Mouse (Mus musculus): ENCODE data around the gene 1810037I17Rik. TPM values are rescaled to one million over a fixed set of nuclear protein-coding genes. Genes with fewer than 3 reads are reported as not detected.

The 1810037I17Rik gene
- polyA plus RNA-seq, 1 experiment from 2014 or later = 90.4 TPM

GRCm38 (mm10) chr3:122943387-122943890 lies 19.4 kb downstream of the 1810037I17Rik start:
- no peak overlapping the region for H3K9ac ChIP-seq (replicated peaks)
- H3K4me2 ChIP-seq = no peak overlapping the region
- WGBS = 80% methylated on average over 6 of the region's 6 CpGs
- H3K27ac ChIP-seq (replicated peaks) = no peak overlapping the region
- ATAC-seq (ENCODE audit: low FRiP score) = no peak
- H3K9me3 ChIP-seq (replicated peaks) = no peaks in the 10 kb centered on the region
- no peak overlapping the region for H3K4me3 ChIP-seq (replicated peaks)
- peaks cover 3% of the 10 kb centered on the region; the same call in 1 of the 2 replicates for H3K36me3 ChIP-seq
- H3K27me3 ChIP-seq (replicated peaks) = no peaks in the 10 kb centered on the region
- no peaks in the 10 kb centered on the region for H3K4me1 ChIP-seq

GRCm38 (mm10) chr3:122950129-122950528 lies 26.1 kb downstream of the 1810037I17Rik start:
- WGBS = 86% methylated on average over 2 of the region's 2 CpGs
- Histone ChIP-seq H3K4me3 (replicated peaks) (no peak overlapping the region), H3K27me3 (replicated peaks) (no peaks in the 10 kb centered on the region), H3K4me1 (no peaks in the 10 kb centered on the region), H3K9ac (replicated peaks) (no peak overlapping the region), H3K27ac (replicated peaks) (no peak overlapping the region), H3K4me2 (no peak overlapping the region), H3K9me3 (replicated peaks) (no peaks in the 10 kb centered on the region), H3K36me3 (peaks cover 21% of the 10 kb centered on the region)
- no peak for ATAC-seq (ENCODE audit: low FRiP score)

GRCm38 (mm10) chr3:122964301-122964700 lies 40.3 kb downstream of the 1810037I17Rik start:
- Histone ChIP-seq H3K9me3 (replicated peaks) (no peaks in the 10 kb centered on the region), H3K4me2 (no peak overlapping the region), H3K27me3 (replicated peaks) (no peaks in the 10 kb centered on the region), H3K4me1 (no peaks in the 10 kb centered on the region), H3K9ac (replicated peaks) (no peak overlapping the region), H3K27ac (replicated peaks) (no peak overlapping the region), H3K4me3 (replicated peaks) (no peak overlapping the region), H3K36me3 (peaks cover 9% of the 10 kb centered on the region)
- 88% methylated on average over 5 of the region's 5 CpGs for WGBS
- ATAC-seq (ENCODE audit: low FRiP score) = no peak

GRCm38 (mm10) chr3:122968391-122968790 lies 44.4 kb downstream of the 1810037I17Rik start:
- Histone ChIP-seq H3K27ac (replicated peaks) (no peak overlapping the region), H3K4me1 (no peaks in the 10 kb centered on the region), H3K27me3 (replicated peaks) (no peaks in the 10 kb centered on the region), H3K9me3 (replicated peaks) (no peaks in the 10 kb centered on the region), H3K4me3 (replicated peaks) (no peak overlapping the region), H3K4me2 (no peak overlapping the region), H3K36me3 (0 out of 2 replicates have a peak, but pooled peaks cover 3% of the 10 kb centered on the region), H3K9ac (replicated peaks) (no peak overlapping the region)
- 88% methylated on average over 9 of the region's 9 CpGs for WGBS
- ATAC-seq (ENCODE audit: low FRiP score) = no peak

- H3K27me3 ChIP-seq (replicated peaks) = no peaks in the 10 kb centered on the region
- H3K9me3 ChIP-seq (replicated peaks) = no peaks in the 10 kb centered on the region
- 0 out of 2 replicates have a peak, but pooled peaks cover 2% of the 10 kb centered on the region for H3K36me3 ChIP-seq
- H3K4me3 ChIP-seq (replicated peaks) = no peak overlapping the region
- H3K27ac ChIP-seq (replicated peaks) = no peak overlapping the region
- no peak for ATAC-seq (ENCODE audit: low FRiP score)
- WGBS = 78% methylated on average over 3 of the region's 3 CpGs
- H3K4me1 ChIP-seq = no peaks in the 10 kb centered on the region
- H3K4me2 ChIP-seq = no peak overlapping the region
- no peak overlapping the region for H3K9ac ChIP-seq (replicated peaks)
These were observed 48.3 kb downstream of the 1810037I17Rik start for GRCm38 (mm10) chr3:122972126-122972822.

GRCm38 (mm10) chr3:122974833-122975232 lies 50.8 kb downstream of the 1810037I17Rik start:
- Histone ChIP-seq H3K36me3 (peaks cover 4% of the 10 kb centered on the region; the same call in 1 of the 2 replicates), H3K9me3 (replicated peaks) (no peaks in the 10 kb centered on the region), H3K27ac (replicated peaks) (no peak overlapping the region), H3K4me2 (no peak overlapping the region), H3K4me3 (replicated peaks) (no peak overlapping the region), H3K27me3 (replicated peaks) (no peaks in the 10 kb centered on the region), H3K4me1 (no peaks in the 10 kb centered on the region), H3K9ac (replicated peaks) (no peak overlapping the region)
- WGBS = 62% methylated on average over 3 of the region's 3 CpGs
- no peak for ATAC-seq (ENCODE audit: low FRiP score)

- Histone ChIP-seq H3K36me3 (peaks cover 4% of the 10 kb centered on the region; the same call in 1 of the 2 replicates), H3K9ac (replicated peaks) (no peak overlapping the region), H3K27ac (replicated peaks) (no peak overlapping the region), H3K4me3 (replicated peaks) (no peak overlapping the region), H3K9me3 (replicated peaks) (no peaks in the 10 kb centered on the region), H3K27me3 (replicated peaks) (no peaks in the 10 kb centered on the region), H3K4me1 (no peaks in the 10 kb centered on the region), H3K4me2 (no peak overlapping the region)
- no peak for ATAC-seq (ENCODE audit: low FRiP score)
- 89% methylated on average over 4 of the region's 4 CpGs for WGBS
These were observed 51.4 kb downstream of the 1810037I17Rik start for GRCm38 (mm10) chr3:122975363-122975762.

Other genes starting within 250 kb of the 1810037I17Rik start
- gene Pde5a, start 195.3 kb upstream of the 1810037I17Rik start, polyA plus RNA-seq (2015; fragmentation: Nextera tagmentation; extraction: Ambion mirVana) = 1.2 and 3.1 TPM in 2 replicates
- gene Fabp2, start 29.1 kb upstream of the 1810037I17Rik start, polyA plus RNA-seq (2015; fragmentation: Nextera tagmentation; extraction: Ambion mirVana) = 2.9 TPM in 1 of 2 replicates, not detected in the other
- not detected in 2 replicates for gene Gm10959, start 4.8 kb upstream of the 1810037I17Rik start, polyA plus RNA-seq (2015; fragmentation: Nextera tagmentation; extraction: Ambion mirVana)
- 8.1 and 11.8 TPM in 2 replicates for gene Usp53, start 60.3 kb downstream of the 1810037I17Rik start, polyA plus RNA-seq (2015; fragmentation: Nextera tagmentation; extraction: Ambion mirVana)
- gene Myoz2, start 110.8 kb downstream of the 1810037I17Rik start, polyA plus RNA-seq (2015; fragmentation: Nextera tagmentation; extraction: Ambion mirVana) = 1.8 and 3.5 TPM in 2 replicates

Measured in neural tube, embryonic 15.5 days (tissue).